Mouse (Mus musculus) T-cell, adult 2 months (primary cell): ENCODE measurements around the gene Wnt7a.

Experiments used
- DNase-seq: peaks from one replicate; pipeline ENCODE4 v3.0.0; 2022; ENCODE audit warnings: low spot score

The Wnt7a gene

DNA sequence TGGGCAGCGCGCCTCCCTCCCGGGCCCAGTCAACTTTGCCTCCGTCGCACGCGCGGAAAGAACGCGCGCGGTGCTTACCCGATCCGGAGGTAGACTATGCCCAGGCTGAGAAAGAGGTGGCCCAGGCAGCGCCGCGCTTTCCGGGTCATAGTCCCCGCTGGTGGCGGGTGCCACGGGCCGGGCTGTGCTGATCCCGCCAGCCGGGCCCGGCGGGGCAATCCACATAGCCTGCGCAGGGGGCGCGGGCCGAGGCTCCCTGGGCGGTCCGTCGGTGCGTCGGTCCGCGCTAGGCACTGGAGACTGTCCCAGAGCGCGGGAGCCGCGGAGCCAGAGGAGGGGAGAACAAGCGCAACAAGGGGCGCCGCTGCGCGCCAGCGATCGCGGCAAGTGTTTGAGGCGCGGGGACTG lies at the start of gene Wnt7a:
Gene Wnt7a, minus strand, starts transcription at position 403 of the 408 bp plus-strand sequence.
- no peak for DNase-seq

DNA sequence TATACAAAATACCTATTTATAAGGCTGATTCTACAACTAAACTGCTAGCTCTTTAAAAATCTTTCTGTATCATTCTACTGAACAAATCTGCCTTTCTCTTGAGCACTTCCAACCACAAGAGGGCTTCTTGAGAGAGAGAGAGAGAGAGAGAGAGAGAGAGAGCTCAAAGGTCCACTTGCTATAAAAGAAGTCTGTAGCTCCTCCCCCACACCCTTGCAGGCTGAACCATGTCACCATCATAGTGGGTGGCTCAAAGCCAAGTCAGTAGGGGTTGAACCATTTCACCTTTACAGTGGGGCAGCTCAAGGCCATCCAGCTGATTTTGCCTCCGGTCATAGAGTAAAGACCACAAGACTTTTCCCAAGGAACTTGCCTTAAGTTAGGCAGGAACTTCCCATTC lies 48.3 kb upstream of the Wnt7a start:
- DNase-seq: no peak

DNA sequence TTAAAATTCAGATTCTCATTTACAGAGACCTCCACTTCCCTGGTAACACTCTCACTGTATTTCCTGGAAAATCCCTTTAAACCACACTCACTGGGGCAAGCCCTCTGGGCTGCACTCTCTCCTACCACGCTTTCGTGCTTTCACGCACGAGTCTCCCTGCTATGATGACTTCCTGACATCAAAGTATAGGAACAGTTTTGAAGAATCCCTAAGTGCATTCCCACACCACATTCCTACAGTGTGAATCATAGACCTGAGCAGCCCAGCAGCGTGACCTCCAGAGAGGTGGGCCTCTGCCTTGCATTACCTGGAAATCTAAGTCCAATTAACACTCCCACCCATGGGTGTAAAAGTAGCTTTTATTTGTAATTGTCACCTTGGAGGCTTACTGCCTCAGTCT lies 43.4 kb upstream of the Wnt7a start:
- DNase-seq: no peak

DNA sequence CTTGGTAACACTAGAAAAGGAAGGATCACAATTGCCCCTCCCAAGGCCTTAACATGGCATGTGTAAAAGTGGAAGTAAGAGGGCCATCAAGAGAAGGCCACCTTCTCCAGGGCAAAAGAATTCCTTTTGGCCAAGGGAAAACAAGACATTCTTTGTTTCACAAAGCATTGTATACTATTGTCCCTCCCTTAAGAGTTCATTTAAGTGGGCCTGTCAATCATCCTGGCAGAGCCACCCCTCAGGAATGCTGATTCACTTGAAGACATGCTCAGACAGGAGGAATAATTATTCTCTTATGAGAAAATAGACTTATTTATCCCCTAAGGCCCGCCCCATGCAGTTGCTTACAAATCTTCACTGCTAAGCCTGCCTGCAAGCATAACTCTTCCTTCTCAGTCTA lies 40.9 kb upstream of the Wnt7a start:
- DNase-seq: no peak

DNA sequence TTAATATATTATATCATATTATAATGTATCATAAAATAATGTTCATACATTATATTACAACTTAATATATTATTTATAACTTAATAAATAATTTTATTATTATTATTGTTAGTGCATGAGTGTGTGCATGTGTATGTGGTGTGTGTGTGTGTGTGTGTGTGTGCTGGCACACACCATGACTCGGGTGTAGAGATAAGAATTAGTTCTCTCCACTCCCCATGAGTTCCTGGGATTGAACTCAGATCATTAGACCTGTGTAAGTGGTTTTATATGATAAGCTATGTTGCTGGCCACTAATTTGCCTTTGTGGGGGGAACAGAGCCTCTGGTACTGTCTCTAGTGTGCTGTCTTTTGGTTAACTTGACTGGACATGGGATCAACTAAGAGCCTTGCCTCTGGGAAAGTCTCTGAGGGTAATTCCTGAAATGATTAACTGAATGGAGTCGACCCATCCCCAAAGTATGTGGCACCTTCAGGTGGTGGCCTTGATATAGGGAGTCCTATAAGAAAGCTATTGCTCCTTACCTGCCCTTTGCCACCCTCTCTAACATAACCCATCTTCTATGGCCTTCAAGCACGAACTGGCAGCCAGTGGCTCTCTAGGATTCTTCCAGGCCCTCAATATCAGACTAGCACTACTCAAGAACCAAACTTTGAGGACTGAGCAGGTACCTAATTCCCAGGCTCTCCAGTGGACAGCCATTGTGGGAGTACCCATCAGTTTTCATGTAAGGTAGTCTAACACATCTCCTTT lies 38.5 kb upstream of the Wnt7a start:
- DNase-seq: no peak

DNA sequence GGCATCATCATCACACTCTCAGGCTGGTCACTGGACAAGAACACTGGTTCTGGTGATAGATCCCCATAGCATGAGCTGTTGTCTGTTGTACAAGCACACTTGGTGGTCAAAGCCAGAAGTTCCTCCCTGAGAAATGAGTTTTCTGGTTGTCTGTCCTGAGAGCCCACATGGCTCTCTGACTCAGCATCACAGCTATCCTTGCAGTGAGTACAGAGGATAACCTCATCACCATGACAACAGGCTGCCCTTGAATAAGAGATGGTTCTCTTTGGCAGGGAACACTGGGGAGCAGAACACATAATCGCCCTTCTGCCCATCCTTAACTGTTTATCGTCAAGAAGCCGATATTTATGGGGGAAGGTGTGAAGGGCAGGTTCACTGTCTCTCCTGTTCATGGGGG lies 34.2 kb upstream of the Wnt7a start:
- DNase-seq: no peak

DNA sequence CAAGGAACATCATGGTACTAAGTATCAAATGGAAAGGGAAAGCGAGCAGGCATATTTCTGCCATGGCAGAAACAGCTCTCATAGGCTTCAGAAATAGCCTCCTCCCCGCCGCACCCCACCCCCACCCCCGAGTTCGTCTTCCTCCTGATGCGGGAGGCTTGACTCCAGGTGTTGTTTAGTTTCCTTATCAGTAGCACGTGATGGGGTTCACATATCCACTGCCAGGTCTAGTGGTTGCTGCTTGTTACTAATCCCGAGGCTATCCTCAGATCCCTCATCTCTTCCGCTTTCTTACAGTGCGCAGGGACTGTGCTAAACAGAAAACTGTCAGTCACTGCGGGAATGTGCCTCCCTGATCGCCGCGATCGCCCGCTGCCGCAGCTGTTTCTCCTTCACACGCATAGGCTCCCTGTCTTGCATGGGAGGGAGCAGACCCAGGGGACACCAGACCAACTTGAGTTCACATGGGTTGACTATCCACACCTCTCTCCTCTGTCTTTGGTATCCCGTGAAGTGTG lies 30.0 kb upstream of the Wnt7a start:
- DNase-seq: no peak

DNA sequence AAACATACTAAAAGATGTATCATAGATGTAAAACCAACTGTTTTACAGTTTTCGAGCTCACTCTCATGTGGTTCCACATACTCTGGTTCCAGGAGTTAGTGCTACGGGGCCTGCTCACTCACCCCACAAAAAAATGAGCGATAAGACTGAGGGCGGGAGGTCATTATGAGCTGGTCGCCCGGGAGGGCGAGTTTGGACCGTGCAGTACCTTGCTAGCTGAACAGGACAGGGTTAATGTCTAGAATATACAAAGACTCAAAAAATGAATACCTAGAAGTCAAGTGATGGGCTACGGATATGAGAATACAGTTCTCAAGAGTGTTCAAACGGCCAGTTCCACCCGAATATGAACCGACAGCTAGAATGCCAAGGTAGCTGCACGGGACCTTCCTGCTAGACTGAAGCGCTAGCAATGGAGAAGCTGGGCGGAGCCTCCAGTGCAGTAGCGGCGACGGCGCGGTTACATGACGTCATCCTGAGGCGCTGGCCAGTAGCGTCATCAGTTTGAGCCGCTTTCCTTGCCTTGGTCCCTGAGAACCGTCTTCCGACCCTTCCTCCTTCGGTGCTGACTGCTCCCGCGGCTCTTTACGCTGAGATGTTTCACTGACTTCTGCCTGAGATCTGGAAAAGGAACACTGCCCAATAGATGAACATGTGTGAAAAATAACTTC lies 29.4 kb upstream of the Wnt7a start:
- DNase-seq: peak; percentile 93

DNA sequence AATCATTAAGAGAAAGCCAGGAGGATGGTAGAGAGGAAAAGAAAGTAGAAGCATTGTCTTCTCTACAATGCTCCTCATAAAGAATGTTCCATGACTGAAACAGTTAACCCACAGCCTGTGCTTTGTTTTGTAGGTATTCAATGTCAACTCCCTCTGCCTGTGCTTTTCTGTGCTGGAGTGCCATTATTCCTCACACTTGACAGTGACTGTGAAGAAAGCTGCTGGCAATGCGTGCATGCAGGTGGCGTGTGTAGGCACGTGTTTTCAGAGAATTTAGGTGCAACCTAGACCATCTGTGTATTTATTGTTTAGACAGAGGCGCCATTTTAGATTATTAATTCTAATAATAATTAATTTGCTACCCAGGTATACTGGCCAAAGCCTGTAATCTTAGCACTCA lies 13.0 kb upstream of the Wnt7a start:
- DNase-seq: no peak

DNA sequence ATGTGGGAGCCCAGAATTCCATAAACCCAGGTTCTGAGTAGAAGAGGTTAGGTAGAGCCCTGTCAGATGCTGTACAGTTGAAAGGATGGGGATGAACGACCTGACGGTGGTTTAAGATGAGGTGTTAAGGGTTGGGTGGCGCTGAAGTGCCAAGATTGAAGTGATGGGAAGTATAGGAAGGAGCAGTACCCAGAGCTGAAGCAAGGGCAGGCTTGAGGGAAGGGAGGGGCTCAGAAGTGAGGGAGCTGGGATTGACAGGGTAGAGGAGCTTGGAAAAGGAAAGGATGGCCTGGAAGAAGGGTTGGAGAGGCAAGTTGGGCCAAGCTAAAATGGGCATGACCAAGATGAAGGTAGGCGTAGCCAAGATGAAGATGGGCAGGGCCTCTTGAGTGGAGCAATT lies 10.5 kb upstream of the Wnt7a start:
- DNase-seq: no peak

DNA sequence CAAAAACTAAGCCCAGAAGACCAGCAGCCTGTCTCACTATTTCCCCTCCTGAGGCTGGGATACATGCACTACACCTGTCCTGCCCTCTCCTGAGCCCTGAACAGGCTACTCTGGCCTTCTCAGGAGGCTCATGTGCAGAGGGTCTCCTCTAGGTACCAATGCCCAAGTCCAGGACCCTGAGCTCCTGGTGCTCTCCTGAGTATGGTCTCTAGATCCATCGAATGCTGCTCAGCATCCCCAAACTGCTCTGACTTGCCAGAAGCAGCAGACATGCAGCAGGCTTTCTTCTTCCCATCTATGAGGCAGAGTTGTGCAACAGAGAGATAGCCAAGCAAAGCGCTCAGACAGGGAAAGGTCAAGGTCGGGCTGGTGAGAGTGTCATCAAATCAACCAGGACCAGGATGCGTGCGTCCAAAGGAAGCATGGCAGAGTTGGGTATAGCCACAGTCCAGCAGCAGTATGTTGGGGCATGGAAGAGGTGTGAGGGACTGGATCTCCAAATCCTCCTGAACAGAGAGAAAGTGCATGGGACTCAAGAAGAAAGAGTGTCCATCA lies 6.2 kb upstream of the Wnt7a start:
- DNase-seq: no peak

DNA sequence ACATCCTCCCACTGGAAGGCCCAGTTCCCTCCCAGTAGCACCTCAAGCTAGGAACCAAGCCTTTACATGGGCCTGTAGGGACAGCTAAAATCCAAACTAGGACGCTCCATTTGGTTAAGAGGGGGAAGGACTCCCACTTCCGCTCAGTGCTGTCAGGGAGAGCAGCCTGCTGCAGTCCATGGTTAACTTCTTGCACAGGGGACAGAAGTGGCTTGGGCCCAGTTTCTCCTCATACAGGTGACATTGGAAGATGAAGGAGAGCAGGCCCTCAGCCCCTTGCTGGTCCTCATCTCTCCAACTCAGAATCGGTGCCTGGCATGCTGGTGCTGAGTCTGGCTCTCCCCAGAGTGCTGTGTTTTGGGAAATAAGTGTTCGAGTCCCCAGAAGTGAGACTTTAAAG lies 5.0 kb upstream of the Wnt7a start:
- DNase-seq: no peak

DNA sequence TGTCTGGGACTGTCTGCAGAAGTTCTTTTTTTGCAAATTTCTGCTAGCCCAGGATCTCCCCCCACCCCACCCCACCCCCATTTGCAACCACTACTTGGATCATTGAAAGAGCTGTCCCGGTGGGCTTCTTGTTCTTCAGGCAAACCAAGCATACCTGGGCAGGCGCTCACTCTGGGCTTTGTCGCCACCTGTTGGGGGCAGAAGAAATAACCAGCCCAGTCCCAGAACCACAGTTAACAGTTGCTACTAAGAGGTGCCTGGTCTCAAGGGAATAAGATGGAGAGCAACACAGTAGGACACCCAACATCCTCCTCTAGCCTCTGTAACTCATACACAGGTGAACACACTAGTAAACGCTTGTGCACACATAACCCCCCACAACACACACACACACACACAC lies 3.7 kb upstream of the Wnt7a start:
- no peak for DNase-seq

DNA sequence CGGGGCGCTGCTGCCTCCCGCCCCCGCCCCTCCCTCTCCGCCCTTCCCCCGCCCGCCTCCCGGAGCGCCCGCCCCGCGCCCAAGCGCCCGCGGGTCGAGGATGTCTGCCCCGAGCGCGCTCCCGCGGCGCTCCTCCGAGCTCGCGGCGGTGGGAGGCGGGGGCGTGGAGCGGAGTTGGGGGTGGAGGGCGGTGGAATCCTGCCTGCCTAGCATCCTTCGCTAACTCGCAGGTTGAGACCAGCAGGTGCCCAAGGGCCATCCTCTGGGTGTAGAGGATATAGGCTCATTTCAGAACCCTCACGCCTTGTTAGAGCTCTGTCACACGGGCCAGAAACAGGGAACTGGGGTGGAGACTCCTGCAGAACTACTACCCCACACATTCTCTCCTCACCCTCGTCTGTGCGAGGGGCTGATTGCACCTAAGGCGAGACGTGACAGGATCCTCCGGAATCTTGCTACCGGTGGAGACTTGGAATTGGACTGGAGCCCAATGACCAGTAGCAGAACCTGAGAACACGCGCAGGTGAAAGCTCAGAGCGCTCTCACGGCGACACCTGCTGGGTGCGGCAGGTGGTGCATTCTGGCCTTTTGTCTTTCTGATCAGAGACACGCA lies 312 bp upstream of the Wnt7a start:
- DNase-seq: peak; percentile 24

DNA sequence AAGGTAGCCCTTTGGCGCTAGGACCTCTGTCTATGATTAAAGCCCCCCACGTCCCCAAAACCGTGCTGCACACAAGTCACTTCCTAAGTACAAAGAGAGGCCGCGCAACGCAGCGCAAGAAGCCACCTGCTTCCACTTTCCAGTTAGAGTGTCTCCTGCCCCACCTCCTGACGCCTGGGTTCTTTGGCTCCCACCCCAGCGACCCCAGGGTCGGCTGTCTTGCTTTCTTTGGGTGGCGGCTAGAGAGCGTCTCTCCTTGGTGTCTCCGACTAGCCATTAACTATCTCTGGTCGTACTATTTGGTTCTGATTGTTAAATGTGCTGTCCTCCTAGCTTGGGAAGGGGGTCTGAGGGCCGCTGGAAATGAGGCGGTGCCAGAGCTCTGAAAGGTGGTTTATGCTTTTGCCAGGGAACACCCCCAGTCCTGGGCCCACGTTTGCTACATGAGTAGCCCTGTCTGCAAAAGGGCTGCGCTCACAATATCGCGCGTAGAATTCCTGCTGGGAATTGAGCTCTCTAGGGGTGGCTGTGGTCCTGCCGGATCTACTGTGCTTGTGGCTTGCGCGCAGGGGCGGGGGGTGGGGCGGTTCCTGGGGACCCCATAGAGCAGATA lies 889 bp downstream of the Wnt7a start:
- no peak for DNase-seq

DNA sequence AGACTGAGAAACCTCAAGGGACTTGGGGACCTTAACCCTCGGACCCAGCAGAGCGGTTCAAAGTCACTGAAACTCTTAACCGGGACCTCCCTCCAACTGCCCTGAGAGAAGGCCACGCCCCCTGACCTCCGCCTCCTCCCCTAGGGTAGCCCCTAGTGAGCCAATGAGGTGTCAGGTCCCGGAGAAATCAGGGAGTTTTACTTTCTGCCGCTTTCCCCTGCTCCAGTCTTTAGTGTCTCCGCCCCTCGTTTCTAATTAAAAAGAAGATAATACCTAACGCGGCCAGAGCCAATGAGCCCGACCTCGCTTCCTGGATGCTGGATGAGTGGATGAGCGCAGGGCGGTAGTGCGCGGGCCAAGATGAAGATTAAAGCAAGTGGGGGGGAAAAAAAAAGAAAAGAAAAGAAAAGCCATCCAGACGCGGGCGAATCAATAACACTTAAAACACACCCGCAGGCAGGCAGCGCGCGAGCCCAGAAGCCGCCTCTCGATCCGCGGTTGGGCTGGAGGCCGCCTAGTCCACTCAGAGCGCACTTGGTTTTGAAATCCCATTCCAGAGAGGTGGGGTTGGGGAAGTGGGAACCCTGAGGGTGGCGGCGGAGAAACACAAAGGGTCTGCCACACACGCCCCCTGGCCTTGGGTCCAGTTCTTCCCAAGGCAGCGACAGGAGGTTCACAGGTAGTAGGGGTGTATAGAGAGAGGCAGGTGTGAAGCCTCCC lies 1.6 kb downstream of the Wnt7a start:
- DNase-seq: no peak

DNA sequence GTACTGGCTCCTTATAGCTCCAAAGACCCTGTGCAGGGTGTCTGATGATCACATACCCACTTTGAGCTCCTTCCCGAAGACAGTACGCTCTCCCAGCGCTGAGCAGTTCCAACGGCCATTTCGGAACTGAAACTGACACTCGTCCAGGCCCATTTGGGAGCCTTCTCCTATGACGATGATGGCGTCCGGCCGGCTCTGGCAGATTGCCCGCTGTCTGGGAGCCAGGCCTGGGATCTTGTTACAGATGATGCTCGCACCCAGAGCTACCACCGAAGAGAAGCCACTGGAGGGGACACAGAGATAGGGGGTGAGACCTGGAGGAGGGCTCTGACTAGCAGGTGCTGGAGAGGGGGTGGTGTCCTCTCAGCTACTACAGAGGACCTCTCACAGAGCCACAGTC lies 2.5 kb downstream of the Wnt7a start:
- no peak for DNase-seq

DNA sequence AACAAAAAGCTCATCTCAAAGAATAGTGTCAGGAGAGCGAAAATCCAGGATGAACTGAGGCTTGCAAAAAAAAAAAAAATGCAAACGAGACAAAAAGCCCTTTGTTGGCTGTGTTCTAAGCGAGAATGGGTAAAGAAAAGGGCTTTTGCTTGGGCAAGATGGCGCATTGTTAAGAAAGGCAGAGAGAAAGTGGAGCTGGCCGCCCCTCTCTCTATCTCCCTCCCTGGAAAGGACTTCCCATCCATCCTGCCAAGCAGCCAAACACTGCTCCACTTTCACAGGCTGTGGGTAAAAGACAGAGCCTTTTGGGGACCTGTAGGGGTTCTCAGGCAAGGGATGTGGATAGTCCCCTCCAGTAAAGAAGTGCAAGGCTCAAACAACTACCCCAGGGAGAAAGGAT lies 9.6 kb downstream of the Wnt7a start:
- no peak for DNase-seq

DNA sequence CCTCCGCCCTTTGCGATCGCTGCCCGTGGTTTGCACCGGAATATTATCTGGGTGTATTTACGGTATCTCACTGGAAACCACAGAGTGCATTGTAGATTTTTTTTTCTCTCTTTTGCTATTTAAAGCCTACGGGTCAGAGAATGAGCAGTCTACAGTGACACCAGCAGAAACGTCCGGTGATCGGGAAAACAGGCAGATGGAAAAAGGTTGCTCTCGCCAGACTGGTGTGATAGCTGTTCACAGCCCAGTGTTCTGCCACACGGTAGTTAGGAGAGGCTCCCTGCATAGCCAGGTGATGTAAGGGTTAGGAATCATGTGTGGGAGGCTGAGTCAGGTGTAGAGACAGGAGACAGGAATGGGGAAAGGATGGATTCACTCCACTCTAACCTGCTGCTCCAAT lies 10.6 kb downstream of the Wnt7a start:
- DNase-seq: no peak

DNA sequence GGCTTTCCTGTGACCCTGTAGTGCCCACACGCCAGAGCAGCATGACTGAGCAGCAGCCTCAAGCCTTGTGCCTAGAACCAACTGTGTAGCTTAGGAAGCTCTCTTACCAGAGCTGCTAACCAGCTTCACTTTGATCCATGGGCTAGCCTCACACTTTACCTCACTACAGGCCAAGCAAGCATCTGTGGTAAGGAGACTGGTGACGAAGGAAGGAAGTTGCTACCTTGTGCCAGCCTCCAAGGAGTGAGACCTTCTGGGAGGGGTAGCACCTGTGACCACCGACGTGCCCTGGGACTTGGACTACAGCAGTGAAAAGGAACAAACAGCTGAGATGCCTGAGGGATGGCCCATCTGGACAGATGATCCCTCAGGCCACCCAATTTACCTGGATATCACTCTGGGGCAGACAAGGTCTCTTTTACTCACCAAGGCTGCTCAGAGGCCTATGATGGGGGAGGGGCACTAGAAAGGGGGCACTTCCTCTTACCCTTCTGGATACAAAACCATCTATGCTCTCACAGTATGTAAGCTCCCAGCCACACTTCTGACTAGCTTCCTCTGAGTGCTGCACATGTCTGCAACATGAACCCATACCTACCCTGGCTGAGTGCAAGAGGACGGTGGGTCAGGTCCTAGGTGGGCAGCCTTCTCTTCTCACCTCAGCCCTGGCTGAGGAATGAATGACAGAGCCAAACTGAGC lies 18.5 kb downstream of the Wnt7a start:
- no peak for DNase-seq

DNA sequence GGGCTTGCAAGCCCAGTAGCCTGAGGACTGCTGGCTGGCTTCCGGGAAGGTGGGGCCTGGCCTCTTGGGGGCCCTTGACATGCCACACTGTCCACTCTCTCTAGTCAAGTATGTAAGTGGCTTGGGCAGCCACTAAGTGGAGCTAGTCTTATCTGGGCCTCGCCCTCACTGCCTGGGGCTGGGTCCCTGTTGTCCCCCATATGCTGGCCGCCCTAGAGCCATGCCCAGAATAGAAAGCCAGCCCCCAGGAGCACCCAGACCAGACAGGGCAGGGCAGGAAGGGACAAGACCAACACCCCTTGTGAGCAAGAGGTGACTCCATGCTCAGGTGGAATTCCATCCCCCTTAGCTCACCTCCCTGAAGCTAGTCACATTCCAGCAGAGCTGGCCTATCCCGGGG lies 22.0 kb downstream of the Wnt7a start:
- DNase-seq: no peak
